Mouse (Mus musculus): ENCODE results near the gene Efhd2. TPM values are rescaled to one million over a fixed set of nuclear protein-coding genes. Genes with fewer than 3 reads are reported as not detected.

The Efhd2 gene
- polyA plus RNA-seq, 1 experiment, result 16.3 TPM

DNA sequence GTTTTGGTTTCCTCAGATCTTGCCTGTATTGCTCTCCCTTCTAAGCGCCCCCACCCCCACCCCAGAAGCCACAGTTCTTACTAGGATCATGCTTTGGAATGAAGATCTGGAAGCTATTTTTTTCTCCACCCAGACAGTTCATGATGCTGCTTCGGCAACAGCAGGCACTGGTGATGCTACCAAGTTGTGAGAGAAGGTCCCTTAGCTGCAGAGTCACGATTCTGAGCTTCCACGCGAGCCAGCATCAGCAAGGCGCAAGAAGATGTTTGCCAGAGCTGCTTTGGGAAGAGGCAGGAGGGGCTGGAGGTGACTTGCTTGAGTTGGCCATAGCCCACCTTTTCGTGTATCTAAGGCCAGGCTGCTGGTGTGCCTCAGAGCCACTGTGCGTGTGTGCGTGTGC, 10.7 kb upstream of the Efhd2 start:
- Histone ChIP-seq H3K27me3 (ENCODE audit: control insufficient read depth, insufficient read depth, low read length, poor library complexity, severe bottlenecking) (no peaks in the 10 kb centered on the region), H3K27ac (ENCODE audit: insufficient read depth, low read length) (no peak overlapping the region), H3K9ac (ENCODE audit: low read depth, poor library complexity, severe bottlenecking) (no peak overlapping the region), H3K36me3 (ENCODE audit: control insufficient read depth, insufficient read depth, low read length, poor library complexity, severe bottlenecking) (no peaks in the 10 kb centered on the region), H3K4me1 (ENCODE audit: control insufficient read depth, insufficient read depth, low read length) (peaks cover 5% of the 10 kb centered on the region), H3K9me3 (replicated peaks; ENCODE audit: control insufficient read depth, insufficient read depth, low read length, poor library complexity, severe bottlenecking) (no peaks in the 10 kb centered on the region), H3K4me3 (ENCODE audit: low read depth, low read length) (no peak overlapping the region)
- no peak for TF ChIP-seq CTCF (IDR thresholded peaks at IDR 0.05; ENCODE audit: low read depth, low read length)
- TF ChIP-seq POLR2A (IDR thresholded peaks at IDR 0.05; ENCODE audit: insufficient read depth, low read length), result no peak
- no peak for TF ChIP-seq EP300 (IDR thresholded peaks at IDR 0.05; ENCODE audit: insufficient read depth, low read depth, low read length)

DNA sequence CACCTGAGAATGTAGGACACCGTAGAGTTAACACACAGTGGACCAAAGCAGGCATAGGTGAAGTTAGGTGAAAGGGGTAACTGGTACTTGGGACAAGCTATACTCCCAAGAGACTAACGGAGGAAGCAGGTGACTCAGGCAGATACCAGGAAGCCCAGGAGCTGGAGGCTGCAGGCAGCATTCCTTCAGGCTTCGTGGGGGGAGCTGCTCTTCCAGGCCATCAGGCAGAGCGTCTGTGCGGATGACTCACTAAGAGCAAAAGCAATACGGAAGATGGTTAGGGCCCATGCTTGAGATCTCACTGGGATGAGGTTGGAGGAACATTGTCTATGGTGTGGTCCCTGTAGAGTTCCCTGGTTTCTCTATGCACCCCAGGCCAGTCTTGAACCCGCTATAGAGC, 8.1 kb upstream of the Efhd2 start:
- Histone ChIP-seq H3K27ac (ENCODE audit: insufficient read depth, low read length) (no peak overlapping the region), H3K27me3 (ENCODE audit: control insufficient read depth, insufficient read depth, low read length, poor library complexity, severe bottlenecking) (no peaks in the 10 kb centered on the region), H3K9me3 (replicated peaks; ENCODE audit: control insufficient read depth, insufficient read depth, low read length, poor library complexity, severe bottlenecking) (no peaks in the 10 kb centered on the region), H3K4me1 (ENCODE audit: control insufficient read depth, insufficient read depth, low read length) (peaks cover 5% of the 10 kb centered on the region), H3K4me3 (ENCODE audit: low read depth, low read length) (no peak overlapping the region), H3K36me3 (ENCODE audit: control insufficient read depth, insufficient read depth, low read length, poor library complexity, severe bottlenecking) (no peaks in the 10 kb centered on the region), H3K9ac (ENCODE audit: low read depth, poor library complexity, severe bottlenecking) (no peak overlapping the region)
- TF ChIP-seq POLR2A (IDR thresholded peaks at IDR 0.05; ENCODE audit: insufficient read depth, low read length), result no peak
- no peak for TF ChIP-seq CTCF (IDR thresholded peaks at IDR 0.05; ENCODE audit: low read depth, low read length)
- no peak for TF ChIP-seq EP300 (IDR thresholded peaks at IDR 0.05; ENCODE audit: insufficient read depth, low read depth, low read length)

- no peak overlapping the region for H3K9ac ChIP-seq (ENCODE audit: low read depth, poor library complexity, severe bottlenecking)
- H3K4me3 ChIP-seq (ENCODE audit: low read depth, low read length), result no peak overlapping the region
- H3K4me1 ChIP-seq (ENCODE audit: control insufficient read depth, insufficient read depth, low read length), result peaks cover 5% of the 10 kb centered on the region
- TF ChIP-seq EP300 (IDR thresholded peaks at IDR 0.05; ENCODE audit: insufficient read depth, low read depth, low read length), result no peak
- no peak for TF ChIP-seq POLR2A (IDR thresholded peaks at IDR 0.05; ENCODE audit: insufficient read depth, low read length)
- no peak for TF ChIP-seq CTCF (IDR thresholded peaks at IDR 0.05; ENCODE audit: low read depth, low read length)
- no peaks in the 10 kb centered on the region for H3K9me3 ChIP-seq (replicated peaks; ENCODE audit: control insufficient read depth, insufficient read depth, low read length, poor library complexity, severe bottlenecking)
- no peak overlapping the region for H3K27ac ChIP-seq (ENCODE audit: insufficient read depth, low read length)
- no peaks in the 10 kb centered on the region for H3K36me3 ChIP-seq (ENCODE audit: control insufficient read depth, insufficient read depth, low read length, poor library complexity, severe bottlenecking)
- H3K27me3 ChIP-seq (ENCODE audit: control insufficient read depth, insufficient read depth, low read length, poor library complexity, severe bottlenecking), result no peaks in the 10 kb centered on the region
Measured at GRCm38 (mm10) chr4:141881950-141882349, 7.2 kb upstream of the Efhd2 start.

- TF ChIP-seq EP300 (IDR thresholded peaks at IDR 0.05; ENCODE audit: insufficient read depth, low read depth, low read length), result peak; percentile 87
- TF ChIP-seq POLR2A (IDR thresholded peaks at IDR 0.05; ENCODE audit: insufficient read depth, low read length), result no peak
- H3K9me3 ChIP-seq (replicated peaks; ENCODE audit: control insufficient read depth, insufficient read depth, low read length, poor library complexity, severe bottlenecking), result no peaks in the 10 kb centered on the region
- peaks cover 5% of the 10 kb centered on the region for H3K4me1 ChIP-seq (ENCODE audit: control insufficient read depth, insufficient read depth, low read length)
- no peak overlapping the region for H3K27ac ChIP-seq (ENCODE audit: insufficient read depth, low read length)
- H3K36me3 ChIP-seq (ENCODE audit: control insufficient read depth, insufficient read depth, low read length, poor library complexity, severe bottlenecking), result no peaks in the 10 kb centered on the region
- no peak overlapping the region for H3K9ac ChIP-seq (ENCODE audit: low read depth, poor library complexity, severe bottlenecking)
- no peak overlapping the region for H3K4me3 ChIP-seq (ENCODE audit: low read depth, low read length)
- H3K27me3 ChIP-seq (ENCODE audit: control insufficient read depth, insufficient read depth, low read length, poor library complexity, severe bottlenecking), result no peaks in the 10 kb centered on the region
Measured at GRCm38 (mm10) chr4:141881289-141881914, 6.7 kb upstream of the Efhd2 start.

DNA sequence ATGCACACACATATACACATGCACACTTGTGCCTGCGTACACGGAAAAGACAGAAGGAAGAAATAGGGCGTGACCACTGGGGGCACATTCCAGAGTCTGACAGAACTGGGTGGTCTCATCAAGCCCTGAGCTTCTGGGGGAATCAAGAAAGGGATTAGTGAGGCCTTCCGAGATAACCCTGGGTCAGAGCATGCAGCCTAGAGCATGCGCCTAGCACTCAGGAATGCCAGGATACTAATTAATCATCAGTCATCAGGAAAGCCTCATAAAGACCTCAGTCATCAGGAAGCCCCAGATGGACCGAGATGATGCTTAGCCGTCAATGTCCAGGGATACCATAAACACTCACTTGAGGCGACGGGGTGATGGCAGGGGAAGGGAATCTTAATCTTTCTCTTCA, 5.2 kb upstream of the Efhd2 start:
- peaks cover 4% of the 10 kb centered on the region for H3K4me1 ChIP-seq (ENCODE audit: control insufficient read depth, insufficient read depth, low read length)
- no peaks in the 10 kb centered on the region for H3K27me3 ChIP-seq (ENCODE audit: control insufficient read depth, insufficient read depth, low read length, poor library complexity, severe bottlenecking)
- H3K4me3 ChIP-seq (ENCODE audit: low read depth, low read length), result no peak overlapping the region
- no peaks in the 10 kb centered on the region for H3K9me3 ChIP-seq (replicated peaks; ENCODE audit: control insufficient read depth, insufficient read depth, low read length, poor library complexity, severe bottlenecking)
- no peak overlapping the region for H3K27ac ChIP-seq (ENCODE audit: insufficient read depth, low read length)
- H3K9ac ChIP-seq (ENCODE audit: low read depth, poor library complexity, severe bottlenecking), result no peak overlapping the region
- no peak for TF ChIP-seq POLR2A (IDR thresholded peaks at IDR 0.05; ENCODE audit: insufficient read depth, low read length)
- no peak for TF ChIP-seq CTCF (IDR thresholded peaks at IDR 0.05; ENCODE audit: low read depth, low read length)
- TF ChIP-seq EP300 (IDR thresholded peaks at IDR 0.05; ENCODE audit: insufficient read depth, low read depth, low read length), result no peak
- H3K36me3 ChIP-seq (ENCODE audit: control insufficient read depth, insufficient read depth, low read length, poor library complexity, severe bottlenecking), result no peaks in the 10 kb centered on the region

DNA sequence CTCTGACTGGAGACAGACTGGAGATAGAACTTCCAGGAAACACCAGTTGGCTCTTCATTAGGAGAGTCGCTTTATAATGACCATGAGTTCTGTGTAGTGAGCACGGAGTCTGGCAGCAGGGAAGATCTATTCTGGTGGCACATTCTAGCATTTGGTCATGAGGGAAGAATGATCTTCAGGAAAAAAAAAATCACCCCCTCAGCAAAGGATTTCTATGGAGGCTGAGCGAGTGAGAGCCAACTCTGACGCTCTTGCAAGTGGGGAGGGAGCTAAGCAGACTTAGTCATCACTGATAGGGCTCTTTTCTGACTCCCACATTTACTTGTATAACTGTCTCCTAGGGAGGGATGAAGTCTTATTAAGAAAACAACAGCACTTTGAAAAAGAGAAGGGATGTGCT, 4.4 kb upstream of the Efhd2 start:
- Histone ChIP-seq H3K9me3 (replicated peaks; ENCODE audit: control insufficient read depth, insufficient read depth, low read length, poor library complexity, severe bottlenecking) (no peaks in the 10 kb centered on the region), H3K27ac (ENCODE audit: insufficient read depth, low read length) (no peak overlapping the region), H3K27me3 (ENCODE audit: control insufficient read depth, insufficient read depth, low read length, poor library complexity, severe bottlenecking) (no peaks in the 10 kb centered on the region), H3K9ac (ENCODE audit: low read depth, poor library complexity, severe bottlenecking) (no peak overlapping the region), H3K4me1 (ENCODE audit: control insufficient read depth, insufficient read depth, low read length) (peaks cover 4% of the 10 kb centered on the region), H3K36me3 (ENCODE audit: control insufficient read depth, insufficient read depth, low read length, poor library complexity, severe bottlenecking) (no peaks in the 10 kb centered on the region), H3K4me3 (ENCODE audit: low read depth, low read length) (no peak overlapping the region)
- TF ChIP-seq CTCF (IDR thresholded peaks at IDR 0.05; ENCODE audit: low read depth, low read length) (no peak), EP300 (IDR thresholded peaks at IDR 0.05; ENCODE audit: insufficient read depth, low read depth, low read length) (no peak), POLR2A (IDR thresholded peaks at IDR 0.05; ENCODE audit: insufficient read depth, low read length) (no peak)

Data from ES-Bruce4 (cell line).